Mouse (Mus musculus) cortical plate, adult 2 months (tissue): Measurements from ENCODE around the gene Prkce.

Source experiments
- CTCF ChIP-seq: fragments of 200-500 bp; IDR thresholded peaks from 2 replicates; pipeline ENCODE4 v1.5.1; 2011; ENCODE audit warnings: mild to moderate bottlenecking, control low read depth, low read length; ENCODE audit not compliant: insufficient read depth; ENCODE audit errors: extremely low read depth
- POLR2A ChIP-seq: fragments of 200-500 bp; IDR thresholded peaks from 2 replicates; pipeline ENCODE4 v1.6.1; 2011; ENCODE audit warnings: mild to moderate bottlenecking, low read length, control low read depth; ENCODE audit not compliant: insufficient read depth; ENCODE audit errors: extremely low read depth

GRCm38 (mm10) chr17:86128198-86128597 lies 39.4 kb upstream of the Prkce start:
- TF ChIP-seq CTCF (no peak), POLR2A (no peak)
